In genomic region chr4:97648825-97649625, GRCm38 (mm10) we compare ENCODE assay signal across 9 mouse cellular contexts.
DNase-seq lines count a peak whose midpoint lies in the region; ATAC-seq lines count a peak whose summit lies in the region.
"Had no signal": no experiment of that assay in that cellular context is flagged by ENCODE, and none has a peak within 500 bp of the region (broad histone marks: within the 10 kb centered on the region; RNA-seq: fewer than 3 reads in every experiment).

No protein-coding gene starts in this region.

- H3K27ac ChIP-seq in embryonic facial prominence, embryonic 13.5 days = peak overlapping the region; percentile 91
- peak overlapping the region; percentile 69 for H3K27ac ChIP-seq in heart, embryonic 13.5 days (replicated peaks)
- H3K27ac ChIP-seq in midbrain, embryonic 14.5 days (replicated peaks; ENCODE audit: low read depth, low read length) = peak overlapping the region; percentile 81

- WGBS in embryonic facial prominence, embryonic 13.5 days = 8% methylated on average over 11 of the region's 11 CpGs
- 18% methylated on average over 11 of the region's 11 CpGs for WGBS in heart, embryonic 13.5 days
- WGBS in midbrain, embryonic 14.5 days = 6% methylated on average over 11 of the region's 11 CpGs

- DNase-seq in cerebellum, adult 18-20 months = peak; percentile 79 to 88
- DNase-seq in layer of hippocampus, postnatal 14 days (ENCODE audit: low spot score in 2 of 2) = peak; percentile 84 to 94
- peak; percentile 90 for DNase-seq in midbrain, embryonic 14.5 days
- no peak for DNase-seq in kidney, postnatal 36 days
- DNase-seq in c-Kit-positive CD71-positive TER-119-positive erythroid progenitor cells, embryonic 14.5 days (ENCODE audit: low spot score) = no peak
- DNase-seq in kidney, adult 8-10 months = no peak

- no peak overlapping the region for H3K4me3 ChIP-seq in embryonic facial prominence, embryonic 13.5 days
- H3K4me3 ChIP-seq in heart, embryonic 13.5 days = peak overlapping the region; percentile 2; the same call in 1 of the 2 replicates
- H3K4me3 ChIP-seq in midbrain, embryonic 14.5 days (replicated peaks; ENCODE audit: low read depth, low read length) = no peak overlapping the region

- H3K9me3 ChIP-seq in embryonic facial prominence, embryonic 13.5 days = no peaks in the 10 kb centered on the region
- no peaks in the 10 kb centered on the region for H3K9me3 ChIP-seq in heart, embryonic 13.5 days
- no peaks in the 10 kb centered on the region for H3K9me3 ChIP-seq in midbrain, embryonic 14.5 days (ENCODE audit: control insufficient read depth, low read length)

- H3K4me1 ChIP-seq in embryonic facial prominence, embryonic 13.5 days = peaks cover 34% of the 10 kb centered on the region
- H3K4me1 ChIP-seq in heart, embryonic 13.5 days = peaks cover 22% of the 10 kb centered on the region
- H3K4me1 ChIP-seq in midbrain, embryonic 14.5 days (ENCODE audit: control insufficient read depth, insufficient read depth, low read length) = peaks cover 26% of the 10 kb centered on the region

- H3K36me3 ChIP-seq in embryonic facial prominence, embryonic 13.5 days = no peaks in the 10 kb centered on the region
- H3K36me3 ChIP-seq in heart, embryonic 13.5 days = no peaks in the 10 kb centered on the region
- H3K36me3 ChIP-seq in midbrain, embryonic 14.5 days (ENCODE audit: control insufficient read depth, insufficient read depth, low read length) = no peaks in the 10 kb centered on the region

- peaks cover 4% of the 10 kb centered on the region; the same call in 1 of the 2 replicates for H3K27me3 ChIP-seq in embryonic facial prominence, embryonic 13.5 days
- H3K27me3 ChIP-seq in heart, embryonic 13.5 days (replicated peaks) = no peaks in the 10 kb centered on the region
- no peaks in the 10 kb centered on the region for H3K27me3 ChIP-seq in midbrain, embryonic 14.5 days (ENCODE audit: control insufficient read depth, insufficient read depth, low read length)
- H3K27me3 ChIP-seq: Patski had no signal

- ATAC-seq in embryonic facial prominence, embryonic 13.5 days (ENCODE audit: insufficient number of reproducible peaks, insufficient read depth, low FRiP score, low TSS enrichment, low read depth) = peak; percentile 66
- no peak for ATAC-seq in heart, embryonic 13.5 days (ENCODE audit: extremely low read depth, insufficient number of reproducible peaks, low FRiP score, low TSS enrichment)
- ATAC-seq in midbrain, embryonic 14.5 days (ENCODE audit: low FRiP score, low TSS enrichment) = peak; percentile 90
- ATAC-seq: Patski had no signal

- peak overlapping the region; percentile 41 for H3K4me2 ChIP-seq in embryonic facial prominence, embryonic 13.5 days
- H3K4me2 ChIP-seq in heart, embryonic 13.5 days = peak overlapping the region; percentile 56
- H3K4me2 ChIP-seq in midbrain, embryonic 14.5 days (ENCODE audit: low read length) = peak overlapping the region; percentile 34

- H3K9ac ChIP-seq in embryonic facial prominence, embryonic 13.5 days = peak overlapping the region; percentile 36; the same call in 1 of the 2 replicates
- H3K9ac ChIP-seq in heart, embryonic 13.5 days = peak overlapping the region; percentile 30; the same call in 1 of the 2 replicates
- no peak overlapping the region for H3K9ac ChIP-seq in midbrain, embryonic 14.5 days (replicated peaks; ENCODE audit: low read length)

Comparison
In these comparisons a context has a peak if more than half of its experiments do, and no peak if none do; other contexts are left out.
1. DNase-seq: peak in cerebellum, adult 18-20 months (2 of 2), layer of hippocampus, postnatal 14 days (2 of 2) and midbrain, embryonic 14.5 days (single experiment); none in kidney, postnatal 36 days (0 of 2), c-Kit-positive CD71-positive TER-119-positive erythroid progenitor cells, embryonic 14.5 days (single experiment) and kidney, adult 8-10 months (0 of 2).
2. Peak in every context shown above with its lines, with median percentiles within 50 percentile points of each other: H3K27ac ChIP-seq and H3K4me2 ChIP-seq.